Mouse (Mus musculus): ENCODE data around the gene Grm7.

Gene Grm7

DNA sequence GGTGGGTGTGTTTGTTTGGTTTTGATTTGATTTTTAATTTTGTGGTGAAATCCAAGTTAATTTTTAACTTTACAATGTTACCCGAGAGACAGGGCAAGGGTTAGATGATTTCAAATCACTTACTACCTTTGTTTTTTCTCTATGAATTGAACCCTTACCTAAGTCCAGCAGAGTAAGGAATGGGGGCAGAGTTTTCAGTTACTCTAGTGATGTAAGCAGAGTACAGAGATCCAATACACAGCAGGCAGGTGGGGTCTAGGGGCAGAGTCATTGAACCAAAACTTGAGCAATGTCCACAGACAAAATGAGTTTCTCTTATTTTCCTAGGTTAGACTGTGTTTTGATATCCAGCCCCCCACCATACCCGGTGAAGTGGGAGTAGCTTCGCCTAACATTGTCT is 723.2 kb downstream of the Grm7 start:
- DNase-seq (ENCODE audit: low read depth, low spot score) = no peak

GRCm38 (mm10) chr6:111369013-111369412 is 723.6 kb downstream of the Grm7 start:
- no peak for DNase-seq (ENCODE audit: low read depth, low spot score)

GRCm38 (mm10) chr6:111371581-111372349 is 726.4 kb downstream of the Grm7 start:
- no peak for DNase-seq (ENCODE audit: low read depth, low spot score)

DNA sequence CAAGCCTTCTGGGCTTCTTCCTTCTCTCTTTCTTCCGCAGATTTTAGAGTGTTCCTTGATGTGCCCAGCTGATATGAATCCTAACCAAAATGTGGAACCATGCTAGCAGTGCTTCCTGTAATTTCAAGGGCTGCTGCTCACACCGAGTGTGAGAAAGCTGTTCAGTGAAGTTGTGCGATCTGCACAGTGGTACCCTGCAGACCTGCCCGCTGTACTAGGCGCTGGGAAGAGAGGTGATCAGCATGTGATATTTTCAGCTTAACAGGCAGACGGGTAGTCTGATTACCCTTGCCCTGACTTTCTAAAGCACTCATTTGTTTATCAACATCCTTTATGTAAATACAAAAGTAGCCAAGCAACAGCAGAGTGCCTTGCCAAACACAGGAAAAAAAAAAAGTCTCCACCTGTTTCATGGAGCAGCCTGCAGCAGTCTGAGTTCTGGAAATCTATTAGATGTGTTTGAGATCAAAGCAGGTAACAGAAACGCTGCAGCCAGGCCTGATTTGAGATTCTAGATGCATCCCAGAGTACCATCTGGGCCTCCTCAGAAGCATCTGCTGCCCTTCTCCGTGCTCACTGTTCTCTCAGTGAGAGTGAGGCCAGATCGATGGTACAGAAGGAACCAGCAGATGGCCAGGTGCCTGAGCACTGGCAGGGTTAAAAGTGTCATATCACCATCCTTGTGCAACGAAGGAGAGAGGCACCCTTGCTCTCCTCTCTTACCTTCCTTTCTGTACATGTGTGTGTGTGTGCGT is 727.4 kb downstream of the Grm7 start:
- no peak for DNase-seq (ENCODE audit: low read depth, low spot score)

GRCm38 (mm10) chr6:111380710-111381109 is 735.3 kb downstream of the Grm7 start:
- DNase-seq (ENCODE audit: low read depth, low spot score) = no peak

GRCm38 (mm10) chr6:111408750-111409149 is 763.4 kb downstream of the Grm7 start:
- DNase-seq (ENCODE audit: low read depth, low spot score) = no peak

- DNase-seq (ENCODE audit: low read depth, low spot score) = no peak
Measured at GRCm38 (mm10) chr6:111424737-111425136, 779.4 kb downstream of the Grm7 start.

DNA sequence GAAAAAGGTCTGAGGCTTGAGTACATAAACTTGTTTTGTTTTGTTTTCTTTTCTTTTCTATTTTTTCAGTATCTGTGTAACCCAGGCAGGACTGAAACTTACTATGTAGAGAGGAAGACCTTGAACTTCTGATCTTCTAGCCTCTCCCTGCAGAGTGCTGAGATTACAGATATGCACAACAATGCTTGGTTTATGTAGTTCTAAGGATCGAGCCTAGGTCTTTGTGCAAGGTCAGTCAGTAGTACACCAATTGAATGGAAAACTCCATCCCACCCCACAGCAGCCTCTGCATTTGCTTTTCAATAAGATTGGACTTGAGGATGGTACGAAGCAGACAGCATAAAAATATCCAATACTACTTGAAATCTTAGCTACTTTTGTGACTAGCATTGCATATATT is 800.8 kb downstream of the Grm7 start:
- no peak for DNase-seq (ENCODE audit: low read depth, low spot score)

GRCm38 (mm10) chr6:111447851-111448250 is 802.5 kb downstream of the Grm7 start:
- no peak for DNase-seq (ENCODE audit: low read depth, low spot score)

DNA sequence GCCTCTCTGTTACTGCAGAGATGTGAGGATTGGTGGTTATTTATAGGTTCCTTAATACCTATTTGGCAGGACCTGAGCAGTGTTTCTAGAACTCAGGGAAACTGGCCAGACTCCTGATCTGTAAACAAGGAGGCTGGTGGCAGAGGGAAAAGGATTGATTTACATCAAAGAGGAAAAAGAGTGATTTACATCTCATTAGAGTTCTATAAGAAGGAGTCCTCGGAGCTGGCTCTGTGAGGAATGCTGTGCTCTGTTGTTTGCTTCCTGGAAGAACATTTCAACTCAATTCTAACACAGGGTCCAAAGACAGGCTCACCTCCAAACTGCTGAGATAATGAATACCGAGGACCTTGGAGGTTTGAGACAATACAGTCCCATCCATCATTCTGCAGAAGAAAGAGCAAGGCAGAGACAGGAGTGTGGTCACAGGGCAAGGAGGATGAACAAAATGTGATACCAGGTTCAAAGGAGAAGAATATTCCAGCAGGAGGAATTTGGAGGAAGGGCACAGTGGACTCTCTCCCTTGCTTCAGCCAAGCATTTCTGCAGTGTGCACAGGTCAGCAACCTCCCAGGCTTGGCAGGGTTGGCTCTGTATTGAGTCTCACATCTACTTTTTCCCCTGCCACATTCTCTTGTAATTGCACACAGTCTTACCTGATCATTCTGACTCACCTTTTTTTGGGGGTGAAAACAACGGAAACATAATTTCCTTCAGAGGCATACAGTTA is 803.8 kb downstream of the Grm7 start:
- DNase-seq (ENCODE audit: low read depth, low spot score) = no peak

DNA sequence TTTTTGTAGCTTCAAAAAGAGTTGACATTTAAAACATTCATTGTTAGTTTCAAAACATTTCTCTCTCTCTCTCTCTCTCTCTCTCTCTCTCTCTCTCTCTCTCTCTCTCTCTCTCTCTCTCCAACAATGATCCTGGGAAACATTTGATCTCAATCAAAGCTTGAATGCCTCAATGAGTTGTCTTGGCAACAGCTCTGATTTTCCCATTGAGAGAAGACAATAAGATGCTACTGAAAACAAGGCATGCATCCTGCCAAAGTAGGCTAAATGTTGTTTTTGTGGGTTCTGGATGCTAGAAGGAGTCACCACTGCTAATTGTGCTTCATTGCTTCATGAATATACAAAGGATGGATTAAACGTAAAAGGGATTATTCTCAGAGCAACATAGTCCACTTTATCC is 836.5 kb downstream of the Grm7 start:
- DNase-seq (ENCODE audit: low read depth, low spot score) = no peak

DNA sequence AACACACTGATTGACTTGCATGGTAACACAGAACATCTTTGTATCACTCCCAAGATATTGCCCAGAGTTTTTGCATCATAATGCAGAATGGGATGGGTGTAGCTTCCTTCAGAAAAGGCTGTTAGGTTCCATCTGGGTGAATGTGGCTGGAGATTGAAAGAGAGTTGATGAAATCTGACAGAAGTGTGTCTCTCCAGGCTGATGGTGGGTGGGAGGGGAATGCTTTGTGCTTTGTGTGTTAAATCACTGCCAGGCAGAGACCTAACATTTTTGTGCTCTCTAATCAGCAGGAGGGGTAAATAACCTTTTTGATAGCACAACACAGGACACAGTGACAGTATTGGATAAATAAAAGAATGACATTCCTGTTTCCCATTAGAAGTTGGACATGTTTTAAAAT is 840.7 kb downstream of the Grm7 start:
- DNase-seq (ENCODE audit: low read depth, low spot score) = no peak

GRCm38 (mm10) chr6:111487556-111487955 is 842.2 kb downstream of the Grm7 start:
- DNase-seq (ENCODE audit: low read depth, low spot score) = no peak

DNA sequence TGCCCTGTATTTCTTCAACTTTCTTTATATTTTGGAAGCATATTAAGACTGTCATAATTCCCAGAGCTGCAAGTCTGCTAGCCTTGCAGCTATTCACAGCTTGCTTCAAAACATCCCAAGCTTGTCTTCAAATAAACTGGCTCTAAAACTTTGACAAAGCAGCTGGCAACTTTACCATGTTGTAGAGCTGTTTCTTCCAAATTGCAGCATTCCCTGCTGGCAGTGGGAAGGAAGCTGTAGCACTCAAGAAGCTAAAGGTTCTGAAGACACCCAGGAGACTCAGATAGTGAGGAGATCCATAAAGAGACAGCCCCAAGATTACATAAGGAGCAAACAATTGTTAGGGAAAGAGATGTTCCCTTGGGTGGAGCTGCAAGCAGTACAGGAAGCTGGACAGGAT is 846.8 kb downstream of the Grm7 start:
- no peak for DNase-seq (ENCODE audit: low read depth, low spot score)

DNA sequence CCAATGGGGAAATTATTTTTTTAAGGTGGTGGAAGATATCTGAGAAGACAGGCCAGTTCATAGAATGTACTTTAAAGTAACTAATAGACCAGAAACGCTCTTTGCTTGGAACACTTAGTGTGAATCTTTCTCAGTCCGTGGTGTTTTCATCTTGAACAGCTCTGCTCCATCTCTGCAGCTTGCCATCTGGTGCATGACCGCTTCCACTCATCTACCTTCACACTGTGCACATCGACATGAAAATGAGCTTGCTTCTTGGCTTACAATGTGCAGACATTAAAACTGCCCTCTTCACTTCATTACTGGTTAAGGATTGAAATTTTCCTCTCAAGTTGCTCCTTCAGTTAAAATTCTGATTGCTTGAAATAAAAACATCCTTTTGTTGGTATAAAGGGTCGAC is 854.2 kb downstream of the Grm7 start:
- no peak for DNase-seq (ENCODE audit: low read depth, low spot score)

GRCm38 (mm10) chr6:111510768-111511459 is 865.5 kb downstream of the Grm7 start:
- no peak for DNase-seq (ENCODE audit: low read depth, low spot score)

- DNase-seq (ENCODE audit: low read depth, low spot score) = no peak
Measured at GRCm38 (mm10) chr6:111512359-111512758, 867.0 kb downstream of the Grm7 start.

GRCm38 (mm10) chr6:111521229-111521628 is 875.8 kb downstream of the Grm7 start:
- no peak for DNase-seq (ENCODE audit: low read depth, low spot score)

DNA sequence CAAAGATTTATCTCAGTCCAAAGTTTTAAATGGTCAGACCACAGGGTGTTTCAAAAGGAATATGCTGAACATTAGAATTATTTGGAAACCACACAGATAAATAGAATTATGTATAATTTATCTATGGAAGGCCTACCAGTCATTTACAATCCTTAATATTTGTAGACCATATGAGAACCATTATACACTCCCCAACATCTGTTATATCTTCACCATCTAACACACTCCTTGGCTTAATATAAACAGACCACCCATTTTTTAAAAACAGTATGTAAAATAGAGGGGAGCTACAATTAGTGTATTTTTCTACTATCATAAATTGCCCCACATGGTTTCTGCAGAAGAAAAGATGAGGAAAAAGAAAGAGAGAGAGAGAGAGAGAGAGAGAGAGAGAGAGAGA is 876.7 kb downstream of the Grm7 start:
- no peak for DNase-seq (ENCODE audit: low read depth, low spot score)

DNA sequence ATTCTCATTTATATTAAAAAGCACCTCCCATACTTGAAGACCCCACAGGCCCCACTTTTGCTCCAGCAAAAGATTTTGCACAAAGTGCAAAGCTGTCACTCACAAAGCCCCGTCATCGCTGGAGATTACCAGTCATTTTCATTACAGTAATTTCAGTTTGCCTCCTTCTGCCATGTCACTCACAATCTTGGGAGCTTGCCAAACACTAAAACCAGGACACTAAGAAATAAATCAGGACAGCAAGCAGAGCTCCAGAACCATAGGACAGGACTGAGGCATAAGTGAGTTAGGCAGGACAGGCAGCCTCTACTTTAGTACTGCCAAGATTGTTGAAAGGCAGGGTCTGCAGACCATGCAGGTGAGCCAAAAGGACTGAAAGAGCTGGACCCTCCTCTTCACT is 884.6 kb downstream of the Grm7 start:
- DNase-seq (ENCODE audit: low read depth, low spot score) = no peak

GRCm38 (mm10) chr6:111558588-111558987 is 913.2 kb downstream of the Grm7 start:
- no peak for DNase-seq (ENCODE audit: low read depth, low spot score)

- DNase-seq (ENCODE audit: low read depth, low spot score) = no peak
Measured at GRCm38 (mm10) chr6:111559459-111559858, 914.1 kb downstream of the Grm7 start.

All from A20 (cell line).